Mouse (Mus musculus) kidney, adult 2 months (tissue): ENCODE results near the gene Ccpg1.

Experiments
- CTCF ChIP-seq: fragments of 200-500 bp; conservative IDR thresholded peaks from 2 replicates; pipeline ENCODE4 v1.5.1; 2011; ENCODE audit warnings: low read depth, mild to moderate bottlenecking, control low read depth, low read length, moderate library complexity, mixed read lengths; ENCODE audit not compliant: insufficient read depth, insufficient read length
- POLR2A ChIP-seq: fragments of 200-500 bp; IDR thresholded peaks from one replicate; pipeline ENCODE4 v1.6.1; 2011; ENCODE audit warnings: low read depth, low read length, control low read depth

DNA sequence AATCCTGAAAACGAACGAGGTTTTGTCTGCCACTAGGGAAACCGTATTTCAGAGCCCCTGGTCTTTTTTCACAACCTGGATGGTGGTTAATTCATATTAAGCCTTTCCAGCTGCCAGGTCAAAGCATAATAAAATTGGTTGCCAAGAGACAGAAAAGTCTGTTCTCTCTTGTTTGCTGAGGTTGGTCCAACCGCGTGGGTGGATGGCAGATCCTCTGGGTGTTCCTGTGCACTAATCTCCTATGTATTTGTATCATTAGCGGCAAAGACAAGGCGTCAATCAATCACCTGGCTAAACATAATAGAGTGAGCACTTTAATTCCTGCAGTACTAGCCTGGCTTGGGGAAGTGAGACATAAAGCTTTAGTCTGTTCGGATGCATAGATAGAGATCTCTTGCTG, 65.4 kb downstream of the Ccpg1 start:
- TF ChIP-seq CTCF (no peak), POLR2A (no peak)
